Mouse (Mus musculus) cerebellum, adult 8-10 months (tissue): ENCODE measurements around the gene Crk.

Experiments
- DNase-seq: peaks from one replicate; pipeline ENCODE4 v3.0.0; 2022

Gene Crk

GRCm38 (mm10) chr11:75678747-75679438, at the start of gene Crk:
TSS of gene Crk (plus strand) at chr11:75679259.
- peak; percentile 98 for DNase-seq

- DNase-seq, result no peak
Observed at GRCm38 (mm10) chr11:75630098-75630497, 49.0 kb upstream of the Crk start.

GRCm38 (mm10) chr11:75630645-75631229, 48.3 kb upstream of the Crk start, which contains the start of gene Inpp5k:
TSS of gene Inpp5k (plus strand) at chr11:75630988.
- peak; percentile 95 for DNase-seq

- no peak for DNase-seq
Observed at GRCm38 (mm10) chr11:75631561-75632225, 47.4 kb upstream of the Crk start.

GRCm38 (mm10) chr11:75632921-75633320, 46.1 kb upstream of the Crk start:
- DNase-seq, result no peak

GRCm38 (mm10) chr11:75634801-75635200, 44.3 kb upstream of the Crk start:
- no peak for DNase-seq

GRCm38 (mm10) chr11:75635315-75635714, 43.7 kb upstream of the Crk start:
- no peak for DNase-seq

- no peak for DNase-seq
Observed at GRCm38 (mm10) chr11:75643323-75643722, 35.7 kb upstream of the Crk start.

- DNase-seq, result no peak
Observed at GRCm38 (mm10) chr11:75644684-75645083, 34.4 kb upstream of the Crk start.

GRCm38 (mm10) chr11:75647681-75648211, 31.3 kb upstream of the Crk start:
- DNase-seq, result peak; percentile 50

GRCm38 (mm10) chr11:75649155-75649561, 29.9 kb upstream of the Crk start:
- no peak for DNase-seq

- DNase-seq, result no peak
Observed at GRCm38 (mm10) chr11:75650311-75650710, 28.7 kb upstream of the Crk start, which contains the start of gene Myo1c. TSS of gene Myo1c (plus strand) at chr11:75650504.

GRCm38 (mm10) chr11:75650958-75651425, 28.1 kb upstream of the Crk start:
- no peak for DNase-seq

- DNase-seq, result peak; percentile 76
Observed at GRCm38 (mm10) chr11:75651426-75652221, 27.4 kb upstream of the Crk start.

GRCm38 (mm10) chr11:75652222-75652941, 26.7 kb upstream of the Crk start:
- no peak for DNase-seq

GRCm38 (mm10) chr11:75652942-75653684, 25.9 kb upstream of the Crk start:
- no peak for DNase-seq

- peak; percentile 73 for DNase-seq
Observed at GRCm38 (mm10) chr11:75653781-75654470, 25.1 kb upstream of the Crk start.

- DNase-seq, result no peak
Observed at GRCm38 (mm10) chr11:75654471-75655390, 24.3 kb upstream of the Crk start.
